Mouse (Mus musculus) lung, postnatal 0 days (tissue): ENCODE data around the gene Ism2. TPM values are rescaled to one million over a fixed set of nuclear protein-coding genes. Genes with fewer than 3 reads are reported as not detected.
A peak's percentile ranks its signal among the peaks of the same experiment; 100 is the strongest.

ENCODE experiments used
- ATAC-seq: fragments of 200-750 bp; cut with Nextera tagmentation; 2 replicates; pipeline ENCODE4 v1.8.0; 2017; ENCODE audit warnings: moderate library complexity
- DNase-seq: peaks from one replicate; pipeline ENCODE4 v3.0.0-alpha.2; 2016; ENCODE audit warnings: low spot score
- H3K27ac ChIP-seq: fragments of 300-500 bp; sonication (generic); 2 replicates; pipeline ENCODE4 v1.5.1; 2014; ENCODE audit warnings: antibody characterized with exemption, mild to moderate bottlenecking, low read length, mixed read lengths
- H3K27me3 ChIP-seq: fragments of 300-500 bp; sonication (generic); replicated peaks from 2 replicates; pipeline ENCODE4 v1.6.1; 2014; ENCODE audit warnings: low read length, mixed read lengths; ENCODE audit not compliant: insufficient read depth
- H3K36me3 ChIP-seq: fragments of 300-500 bp; sonication (generic); 2 replicates; pipeline ENCODE4 v1.6.1; 2014; ENCODE audit warnings: low read length, mixed read lengths; ENCODE audit not compliant: insufficient read depth
- H3K4me1 ChIP-seq: fragments of 300-500 bp; sonication (generic); 2 replicates; pipeline ENCODE4 v1.6.1; 2014; ENCODE audit warnings: antibody characterized with exemption, low read depth, low read length, mixed read lengths; ENCODE audit not compliant: insufficient read depth
- H3K4me2 ChIP-seq: fragments of 300-500 bp; sonication (generic); replicated peaks from 2 replicates; pipeline ENCODE4 v1.6.1; 2014; ENCODE audit warnings: low read depth, mild to moderate bottlenecking, low read length, moderate library complexity, mixed read lengths
- H3K4me3 ChIP-seq: fragments of 300-500 bp; sonication (generic); 2 replicates; pipeline ENCODE4 v1.5.1; 2014; ENCODE audit warnings: low read depth, low read length
- H3K9ac ChIP-seq: fragments of 300-500 bp; sonication (generic); replicated peaks from 2 replicates; pipeline ENCODE4 v1.6.1; 2014; ENCODE audit warnings: low read depth, mild to moderate bottlenecking
- H3K9me3 ChIP-seq: fragments of 300-500 bp; sonication (generic); 2 replicates; pipeline ENCODE4 v1.6.1; 2016; ENCODE audit warnings: low read length, mixed read lengths
- CTCF ChIP-seq: IDR thresholded peaks from 2 replicates; pipeline ENCODE4 v1.5.1; 2016; ENCODE audit warnings: antibody characterized with exemption, mild to moderate bottlenecking
- EP300 ChIP-seq: IDR thresholded peaks from 2 replicates; pipeline ENCODE4 v1.6.1; 2016; ENCODE audit warnings: antibody characterized with exemption, mild to moderate bottlenecking, control low read depth
- WGBS: fragments of 180-500 bp; shearing (Covaris S2); extraction: QIAGEN DNeasy Blood & Tissue Kit; methylation state at CpG from one replicate; pipeline ENCODE4 v1.1.7; 2014; 5-methylcytosine and 5-hydroxymethylcytosine counted together
- polyA plus RNA-seq: library from polyadenylated mRNA; unstranded; fragments of >200 nt; fragmentation: Nextera tagmentation; extraction: Ambion mirVana; gene quantifications from 2 replicates; pipeline ENCODE4 v1.2.1, GENCODE M21; 2015

Ism2 gene
- polyA plus RNA-seq, 1 experiment from 2014 or later = 2.2 TPM

DNA sequence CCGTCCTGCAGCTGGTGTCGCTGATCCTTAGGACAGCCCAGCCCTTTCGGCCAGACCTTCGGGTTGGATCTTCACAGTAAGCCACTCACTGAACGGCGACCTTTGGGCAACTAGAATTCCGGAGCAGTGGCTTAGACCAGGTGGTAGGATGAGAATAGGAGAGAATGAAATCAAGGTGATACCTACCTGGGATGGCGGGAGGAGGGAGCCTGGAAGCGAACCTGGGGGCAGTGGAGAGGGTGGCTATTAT lies 861 bp upstream of the Ism2 start:
- DNase-seq (no peak), ATAC-seq (no peak; the same call in 1 of the 2 replicates)
- Histone ChIP-seq H3K9ac (peak overlapping the region; percentile 50), H3K4me2 (peak overlapping the region; percentile 99), H3K4me3 (peak overlapping the region; percentile 76), H3K36me3 (no peaks in the 10 kb centered on the region), H3K4me1 (peaks cover 7% of the 10 kb centered on the region), H3K27ac (no peak overlapping the region), H3K27me3 (no peaks in the 10 kb centered on the region), H3K9me3 (no peaks in the 10 kb centered on the region)
- 1% methylated on average over 9 of the region's 9 CpGs for WGBS
- TF ChIP-seq EP300 (no peak), CTCF (no peak)

DNA sequence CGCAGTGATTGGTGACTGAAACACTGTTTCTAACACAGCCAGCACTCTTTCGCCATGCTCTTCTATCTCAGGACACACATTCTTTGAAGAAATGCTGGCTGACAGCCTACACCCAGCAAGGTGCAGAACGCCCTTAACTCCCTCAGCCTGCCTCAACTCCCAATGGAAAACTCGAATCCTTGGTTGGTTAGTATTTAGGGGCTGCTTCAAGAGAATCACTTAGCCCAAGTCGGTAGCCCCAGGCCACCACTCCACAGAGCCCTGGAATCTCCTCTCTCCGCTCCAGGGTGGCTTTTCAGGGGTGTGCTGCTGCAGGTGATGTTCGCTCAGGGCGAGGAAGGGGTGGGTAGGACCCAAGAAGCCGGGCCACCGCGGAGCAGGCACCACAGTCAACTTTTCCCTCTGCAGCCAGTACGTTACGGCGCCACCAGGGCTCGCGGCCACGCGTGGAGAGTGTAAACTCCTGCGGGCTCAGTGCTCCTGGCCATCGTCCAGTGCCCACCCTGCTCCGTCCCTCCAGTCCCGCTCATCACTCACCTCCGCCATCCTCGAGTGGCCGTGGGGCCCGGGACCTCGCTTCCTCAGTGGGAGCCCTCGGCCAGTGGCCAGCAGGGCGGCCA lies 358 bp downstream of the Ism2 start:
- Histone ChIP-seq H3K27me3 (no peaks in the 10 kb centered on the region), H3K4me2 (peak overlapping the region; percentile 99), H3K9ac (peak overlapping the region; percentile 50), H3K4me1 (peaks cover 7% of the 10 kb centered on the region), H3K9me3 (no peaks in the 10 kb centered on the region), H3K27ac (no peak overlapping the region), H3K4me3 (peak overlapping the region; percentile 76), H3K36me3 (no peaks in the 10 kb centered on the region)
- DNase-seq (peak; percentile 28), ATAC-seq (no peak; the same call in none of the 2 replicates)
- TF ChIP-seq CTCF (peak; percentile 21), EP300 (no peak)
- 9% methylated on average over 26 of the region's 29 CpGs for WGBS

DNA sequence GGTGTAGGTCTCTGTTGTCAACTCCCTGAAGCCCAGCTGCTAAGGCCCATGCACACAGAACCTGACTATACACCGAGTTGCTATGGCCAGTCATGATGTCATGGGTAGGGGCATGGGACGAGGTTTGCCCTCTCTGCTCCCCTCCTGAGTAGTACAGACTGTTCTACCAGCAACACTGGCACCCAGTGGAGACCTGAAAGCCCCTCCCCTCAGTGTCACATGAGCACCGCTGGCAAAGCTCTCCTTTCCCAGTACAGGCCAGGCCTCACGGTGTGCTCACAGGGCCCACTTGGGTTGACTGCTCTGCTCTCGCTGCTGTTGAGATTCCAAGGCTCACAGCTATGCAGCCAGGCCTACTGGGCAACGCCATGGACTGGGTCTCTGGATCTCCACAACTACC lies 5.6 kb downstream of the Ism2 start:
- Histone ChIP-seq H3K36me3 (no peaks in the 10 kb centered on the region), H3K4me3 (no peak overlapping the region), H3K27ac (no peak overlapping the region), H3K4me1 (no peaks in the 10 kb centered on the region), H3K9me3 (no peaks in the 10 kb centered on the region), H3K4me2 (no peak overlapping the region), H3K9ac (no peak overlapping the region), H3K27me3 (no peaks in the 10 kb centered on the region)
- TF ChIP-seq CTCF = no peak
- no peak for TF ChIP-seq EP300
- 47% methylated on average over 6 of the region's 6 CpGs for WGBS
- DNase-seq = peak; percentile 55
- ATAC-seq = peak; percentile 89

DNA sequence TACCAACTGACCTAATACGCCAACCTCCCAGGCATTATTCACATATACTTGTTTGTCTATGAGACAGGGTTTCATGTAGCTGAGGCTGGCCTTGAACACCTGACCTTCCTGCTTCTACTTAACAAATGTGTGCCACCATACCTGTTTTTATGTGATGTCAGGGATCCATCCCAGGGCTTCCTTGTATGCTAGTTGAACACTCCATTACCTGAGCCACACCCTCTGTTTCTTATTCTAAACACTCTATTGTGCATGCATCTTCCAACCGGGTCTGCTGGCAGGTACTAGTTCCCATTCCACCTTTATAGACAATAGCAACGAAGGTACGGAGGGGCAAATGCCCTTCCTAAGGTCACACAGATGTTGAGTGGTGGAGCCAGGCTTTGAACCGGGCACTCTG lies 10.4 kb downstream of the Ism2 start:
- Histone ChIP-seq H3K27me3 (no peaks in the 10 kb centered on the region), H3K27ac (no peak overlapping the region), H3K4me3 (no peak overlapping the region), H3K4me2 (no peak overlapping the region), H3K9me3 (no peaks in the 10 kb centered on the region), H3K4me1 (no peaks in the 10 kb centered on the region), H3K9ac (no peak overlapping the region), H3K36me3 (no peaks in the 10 kb centered on the region)
- TF ChIP-seq EP300 (no peak), CTCF (no peak)
- 90% methylated on average over 5 of the region's 5 CpGs for WGBS
- DNase-seq = no peak
- ATAC-seq = no peak

DNA sequence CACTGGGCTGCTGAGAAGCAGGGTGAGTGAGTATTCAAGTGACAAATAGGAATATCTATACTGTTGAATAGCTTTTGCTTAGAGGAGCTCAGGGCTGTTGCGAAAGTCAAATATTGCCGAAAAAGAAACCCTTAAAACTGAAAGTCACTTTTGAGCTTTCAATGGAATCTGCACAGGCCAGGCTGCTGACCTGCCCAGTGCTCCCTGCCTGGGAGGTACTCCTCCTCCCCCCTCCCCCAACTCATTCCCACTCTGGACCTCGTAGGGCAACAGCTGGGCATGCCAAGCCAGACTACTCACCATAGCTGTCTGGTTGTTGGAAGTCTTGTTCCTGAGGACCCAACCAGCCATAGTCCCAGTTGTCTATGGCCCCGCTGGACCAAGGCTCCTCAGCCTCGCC lies 14.8 kb downstream of the Ism2 start:
- H3K9ac ChIP-seq = no peak overlapping the region
- no peaks in the 10 kb centered on the region for H3K36me3 ChIP-seq
- H3K27me3 ChIP-seq = no peaks in the 10 kb centered on the region
- WGBS = 56% methylated on average over 5 of the region's 5 CpGs
- H3K9me3 ChIP-seq = no peaks in the 10 kb centered on the region
- no peak overlapping the region for H3K4me3 ChIP-seq
- H3K4me1 ChIP-seq = no peaks in the 10 kb centered on the region
- TF ChIP-seq CTCF (no peak), EP300 (no peak)
- peak; percentile 62 for ATAC-seq
- H3K4me2 ChIP-seq = no peak overlapping the region
- DNase-seq = peak; percentile 77
- peak overlapping the region; percentile 62 for H3K27ac ChIP-seq

DNA sequence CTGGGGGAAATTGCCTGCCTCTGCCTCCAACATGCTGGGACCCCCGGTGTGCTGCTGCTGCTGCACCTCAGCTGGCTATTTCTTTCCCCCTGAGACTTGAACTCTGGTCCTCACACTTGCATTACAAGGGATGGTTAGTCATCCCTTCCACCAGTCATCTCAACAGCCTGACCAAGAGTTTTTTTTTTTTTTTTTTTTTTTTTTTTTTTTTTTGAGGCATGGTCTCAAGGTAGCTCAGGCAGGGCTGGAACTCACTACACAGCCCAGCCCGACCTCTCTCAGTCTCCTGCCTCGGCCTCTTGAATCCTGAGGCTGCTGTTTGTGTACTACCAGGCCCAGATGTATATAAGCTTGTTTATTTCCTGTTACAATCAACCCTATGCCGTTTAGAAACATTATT lies 15.2 kb downstream of the Ism2 start:
- Histone ChIP-seq H3K4me1 (no peaks in the 10 kb centered on the region), H3K4me2 (no peak overlapping the region), H3K9ac (no peak overlapping the region), H3K9me3 (no peaks in the 10 kb centered on the region), H3K4me3 (no peak overlapping the region), H3K36me3 (no peaks in the 10 kb centered on the region), H3K27me3 (no peaks in the 10 kb centered on the region), H3K27ac (peak overlapping the region; percentile 62; the same call in 1 of the 2 replicates)
- WGBS = 53% methylated on average over 4 of the region's 4 CpGs
- no peak for TF ChIP-seq CTCF
- TF ChIP-seq EP300 = no peak
- ATAC-seq = no peak
- no peak for DNase-seq

DNA sequence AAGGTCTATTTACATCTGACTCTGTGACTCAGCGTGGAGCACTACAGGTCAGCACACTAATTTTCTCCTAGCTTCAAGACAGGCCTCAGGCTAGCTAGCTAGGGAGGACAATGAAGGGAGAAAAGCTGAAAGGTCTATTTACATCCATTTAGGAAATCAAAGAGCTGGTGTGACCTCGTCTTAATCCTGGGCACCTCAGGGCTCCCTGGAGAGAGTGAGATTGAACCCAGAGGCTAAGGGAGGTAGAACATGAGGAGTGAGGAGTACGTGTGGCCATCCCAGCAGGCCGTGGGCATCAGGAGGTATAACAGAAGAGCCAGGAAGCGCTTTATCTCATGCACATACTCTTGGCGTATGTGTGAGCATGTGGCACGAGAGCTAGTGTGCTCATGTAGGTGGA lies 15.8 kb downstream of the Ism2 start:
- Histone ChIP-seq H3K27ac (peak overlapping the region; percentile 27; the same call in 1 of the 2 replicates), H3K4me2 (no peak overlapping the region), H3K9me3 (no peaks in the 10 kb centered on the region), H3K4me3 (no peak overlapping the region), H3K36me3 (no peaks in the 10 kb centered on the region), H3K4me1 (no peaks in the 10 kb centered on the region), H3K9ac (no peak overlapping the region), H3K27me3 (no peaks in the 10 kb centered on the region)
- ATAC-seq (no peak), DNase-seq (no peak)
- no peak for TF ChIP-seq EP300
- TF ChIP-seq CTCF = no peak
- 64% methylated on average over 7 of the region's 7 CpGs for WGBS
